Mouse (Mus musculus) right cerebral cortex, postnatal 14 days (tissue): ENCODE results near the gene Glb1l2.
A peak's percentile ranks its signal among the peaks of the same experiment; 100 is the strongest.

Experiments
- DNase-seq: peaks from one replicate; pipeline ENCODE4 v3.0.0; 2022

Gene Glb1l2

DNA sequence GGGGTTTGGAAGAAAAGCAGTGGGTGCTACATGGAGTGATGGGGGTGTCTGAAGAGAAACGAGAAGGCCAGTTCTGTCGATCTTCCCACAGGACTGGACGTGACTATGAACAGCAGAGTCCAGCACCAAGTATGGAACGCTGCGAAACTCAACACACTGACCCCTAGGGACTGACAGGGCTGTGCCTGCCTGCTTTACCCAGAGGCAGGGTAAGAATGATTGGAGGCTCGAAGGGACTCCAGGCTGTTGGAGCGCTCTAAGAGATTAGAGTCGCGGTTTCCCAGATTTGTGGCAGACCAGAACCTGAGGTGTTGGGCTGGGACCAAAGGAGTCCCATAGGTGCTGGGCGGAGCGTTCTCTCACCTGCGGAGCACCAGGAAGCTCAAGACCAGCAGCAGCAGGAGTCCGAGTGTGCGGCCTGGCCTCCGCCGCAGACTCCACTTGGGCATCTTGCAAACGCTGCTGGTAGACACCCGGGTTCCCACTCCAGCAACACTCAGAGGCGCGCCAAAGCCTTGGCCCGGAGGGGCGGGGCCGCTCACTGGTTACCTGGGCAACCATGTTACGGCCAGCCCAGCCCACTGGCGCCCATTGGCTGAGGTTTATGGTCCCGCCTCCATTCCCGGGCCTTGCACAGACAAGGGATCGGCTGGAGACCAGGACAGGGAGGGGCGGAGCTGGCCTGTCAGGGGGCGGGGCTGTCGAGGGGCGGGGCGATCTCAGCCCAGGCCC lies at the start of gene Glb1l2:
TSS of gene Glb1l2 (minus strand) at position 534 of the 732 bp plus-strand sequence.
- peak; percentile 89 for DNase-seq

DNA sequence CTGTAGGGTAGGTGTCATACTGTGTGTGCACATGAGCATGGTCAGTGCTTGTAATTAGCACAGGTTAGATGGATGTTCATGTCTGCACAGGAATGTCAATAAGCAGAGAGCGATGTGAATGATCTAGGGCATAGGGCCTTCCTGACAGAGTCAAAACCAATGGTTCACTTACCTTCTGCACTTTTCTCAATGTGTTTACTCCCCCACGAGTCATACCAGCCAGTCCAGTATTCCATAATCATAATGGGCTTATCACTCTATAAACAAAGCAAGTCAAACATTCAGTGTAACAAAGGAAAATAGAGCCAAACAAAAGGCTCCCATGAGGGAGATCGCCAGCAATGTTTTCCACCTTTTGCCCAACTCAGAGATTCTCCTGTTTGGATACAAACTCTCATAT lies 24.8 kb upstream of the Glb1l2 start:
- DNase-seq: no peak

DNA sequence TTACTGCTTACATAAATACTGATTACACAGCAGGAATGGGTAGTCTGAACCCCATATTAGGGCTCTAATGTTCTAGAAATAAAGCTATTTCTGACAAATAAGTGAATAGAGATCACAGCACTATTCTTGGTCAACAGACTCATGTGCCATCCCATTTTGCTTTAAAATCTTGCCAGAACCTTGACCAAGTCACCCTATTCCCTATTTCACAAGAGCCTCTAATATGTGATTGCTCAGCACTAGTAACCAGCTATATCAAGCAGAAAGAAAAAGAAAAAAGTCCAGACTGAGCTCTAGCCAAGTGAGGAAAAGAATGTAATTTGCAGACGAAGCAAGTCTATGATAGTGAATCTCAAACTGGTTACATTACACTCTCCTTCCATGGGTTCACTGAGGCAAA lies 13.7 kb upstream of the Glb1l2 start:
- DNase-seq: no peak

DNA sequence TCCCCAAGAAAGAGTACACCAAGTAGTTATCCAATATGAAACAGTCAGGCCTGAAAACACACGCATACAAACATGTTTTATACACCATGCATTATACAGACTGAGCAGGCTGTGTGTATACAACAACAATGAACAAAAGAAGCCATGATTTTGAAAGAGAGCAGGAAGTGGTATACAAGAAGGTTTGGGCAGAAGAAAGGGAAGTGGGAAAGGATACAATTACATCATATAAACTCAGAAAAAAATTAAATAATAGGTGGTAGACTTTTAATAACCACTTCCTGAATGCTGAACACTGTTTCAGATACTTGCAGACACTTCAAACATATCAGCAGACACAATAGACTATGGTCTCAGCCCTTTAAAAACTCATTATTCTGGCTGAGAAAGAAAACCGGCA lies 2.5 kb upstream of the Glb1l2 start:
- no peak for DNase-seq

DNA sequence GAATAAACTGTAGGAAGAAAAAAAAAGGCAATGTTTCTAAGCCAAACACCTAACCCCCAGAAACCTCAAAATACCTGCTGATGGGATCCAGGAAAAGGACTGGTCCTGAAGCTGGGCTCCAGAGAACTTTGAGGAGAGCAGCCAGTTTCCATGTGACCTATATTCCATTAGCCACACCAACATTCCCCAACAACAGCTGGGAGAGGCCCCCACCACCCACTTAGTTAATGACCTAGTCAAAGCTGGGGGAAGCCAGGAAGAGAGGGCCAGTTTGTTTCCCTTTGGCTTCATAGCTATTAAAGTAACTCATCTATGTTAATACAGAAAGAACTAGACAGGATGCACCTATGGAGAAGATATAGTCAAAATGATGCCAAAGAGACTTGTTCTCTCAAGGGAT lies 1.9 kb downstream of the Glb1l2 start:
- DNase-seq: no peak

DNA sequence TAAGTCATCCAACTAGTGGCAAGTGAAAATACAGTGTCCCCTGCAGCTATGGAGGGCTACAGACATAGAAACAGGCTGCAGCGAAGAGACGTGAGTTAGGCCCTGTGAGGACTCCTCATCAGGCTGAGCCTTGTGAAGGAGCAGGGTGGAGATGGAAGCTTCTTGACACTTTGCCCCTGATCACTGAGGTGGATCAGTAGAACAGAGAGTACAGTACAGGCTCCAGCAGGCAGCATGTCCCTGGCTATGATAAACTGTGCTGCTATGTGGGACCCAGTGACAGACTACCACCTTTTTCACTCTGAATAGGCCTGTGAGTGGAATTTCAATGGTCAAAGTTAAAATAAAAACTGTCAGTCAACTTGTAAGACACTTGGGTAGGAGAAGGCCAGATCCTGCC lies 5.9 kb downstream of the Glb1l2 start:
- DNase-seq: no peak

DNA sequence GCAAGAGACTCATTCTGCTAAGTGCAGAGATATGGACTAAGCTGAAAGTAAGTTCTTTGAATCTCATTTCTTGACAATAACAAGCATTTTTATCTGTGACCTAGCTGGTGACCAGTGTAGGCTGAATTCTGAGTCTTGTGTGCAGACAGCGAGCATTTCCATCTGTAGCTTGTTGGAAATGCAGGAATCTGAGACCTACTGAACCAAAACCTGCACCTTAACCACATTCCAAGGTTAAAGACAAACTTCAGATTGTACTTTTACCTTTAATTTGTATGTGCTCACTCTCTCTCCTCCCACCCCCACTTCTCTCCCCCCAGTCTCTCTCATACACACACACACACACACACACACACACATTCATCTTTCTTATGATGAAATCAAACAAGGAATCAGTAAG lies 7.5 kb downstream of the Glb1l2 start:
- no peak for DNase-seq

DNA sequence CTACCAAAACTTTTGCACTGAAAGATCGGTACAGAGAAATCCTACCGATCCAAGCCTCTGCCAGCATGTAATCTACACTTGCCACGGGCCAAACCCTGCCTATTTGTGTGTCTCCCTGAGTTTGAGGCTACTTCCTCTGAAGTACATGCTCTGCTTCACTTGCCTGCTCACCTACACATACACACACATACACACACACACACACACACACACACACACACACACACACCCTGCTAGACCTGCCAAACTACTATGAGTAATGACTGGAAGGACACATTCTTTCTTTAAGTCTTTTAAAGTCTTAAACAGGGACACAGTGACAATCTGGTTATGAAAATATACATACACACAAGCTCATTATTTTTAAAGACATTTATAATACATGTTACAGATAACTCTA lies 8.1 kb downstream of the Glb1l2 start:
- no peak for DNase-seq

DNA sequence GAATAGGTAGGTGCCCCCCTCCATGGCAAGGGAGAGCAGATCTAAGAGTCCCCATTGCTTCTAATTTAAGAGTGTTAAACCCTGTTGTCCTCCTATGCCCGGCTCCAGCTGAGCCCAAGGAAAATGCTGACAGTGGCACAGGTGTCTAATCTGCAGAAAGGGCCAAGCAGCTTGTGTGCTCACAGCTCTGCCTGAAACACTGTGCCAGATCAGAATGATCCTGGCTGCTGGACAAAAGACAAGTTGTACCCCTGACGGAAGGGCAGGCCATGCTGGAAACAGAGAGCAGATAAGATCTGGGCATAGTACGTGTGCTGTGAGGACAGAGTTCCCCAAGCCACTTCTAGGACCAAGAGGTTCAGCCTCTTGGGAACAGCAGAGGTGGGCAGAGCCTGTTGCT lies 13.4 kb downstream of the Glb1l2 start:
- no peak for DNase-seq

DNA sequence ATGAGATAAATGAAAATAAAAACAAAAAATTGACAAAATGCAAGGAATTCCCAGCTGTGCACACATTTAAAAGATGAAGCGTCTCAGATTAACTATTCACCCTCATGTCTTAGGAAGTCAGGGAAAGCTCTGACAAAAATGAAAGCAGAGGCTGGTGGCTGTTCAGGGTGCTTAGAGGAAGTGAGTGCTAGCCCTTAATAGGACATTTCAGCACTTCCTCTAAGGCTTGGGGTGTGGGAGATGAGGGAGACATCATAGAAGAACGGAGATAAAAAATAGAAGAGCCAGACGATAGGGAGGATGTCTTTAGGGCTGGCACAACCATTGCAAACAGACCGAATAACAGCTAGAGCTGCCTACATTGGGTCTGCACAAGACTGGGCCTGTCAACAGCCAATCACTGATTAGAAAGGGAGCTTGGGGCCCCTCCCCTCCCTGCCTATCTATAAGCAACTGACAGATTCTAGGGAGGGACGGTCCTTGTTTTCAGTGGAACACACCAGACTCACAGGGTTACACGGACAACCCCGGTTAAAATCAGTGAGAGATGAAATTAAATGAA lies 22.8 kb downstream of the Glb1l2 start:
- DNase-seq: no peak

DNA sequence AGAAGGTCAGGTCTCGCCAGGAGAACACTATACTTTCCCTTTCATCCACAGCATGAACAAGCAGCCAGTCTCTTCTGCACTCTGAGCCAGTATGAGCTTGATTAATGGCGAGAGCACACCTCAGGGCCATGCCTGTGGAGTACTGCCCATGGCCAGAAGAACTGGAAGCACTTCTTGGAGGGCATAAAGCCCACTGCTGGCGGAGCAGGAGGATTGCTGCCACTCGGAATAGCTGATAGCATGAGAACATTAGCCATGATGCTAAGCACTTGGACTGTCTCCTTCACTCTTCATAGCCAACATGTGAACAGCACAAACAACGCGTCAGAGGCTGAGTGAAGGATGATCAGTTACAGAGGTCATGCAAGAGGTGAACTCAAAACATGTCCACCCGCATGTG lies 27.8 kb downstream of the Glb1l2 start:
- no peak for DNase-seq

DNA sequence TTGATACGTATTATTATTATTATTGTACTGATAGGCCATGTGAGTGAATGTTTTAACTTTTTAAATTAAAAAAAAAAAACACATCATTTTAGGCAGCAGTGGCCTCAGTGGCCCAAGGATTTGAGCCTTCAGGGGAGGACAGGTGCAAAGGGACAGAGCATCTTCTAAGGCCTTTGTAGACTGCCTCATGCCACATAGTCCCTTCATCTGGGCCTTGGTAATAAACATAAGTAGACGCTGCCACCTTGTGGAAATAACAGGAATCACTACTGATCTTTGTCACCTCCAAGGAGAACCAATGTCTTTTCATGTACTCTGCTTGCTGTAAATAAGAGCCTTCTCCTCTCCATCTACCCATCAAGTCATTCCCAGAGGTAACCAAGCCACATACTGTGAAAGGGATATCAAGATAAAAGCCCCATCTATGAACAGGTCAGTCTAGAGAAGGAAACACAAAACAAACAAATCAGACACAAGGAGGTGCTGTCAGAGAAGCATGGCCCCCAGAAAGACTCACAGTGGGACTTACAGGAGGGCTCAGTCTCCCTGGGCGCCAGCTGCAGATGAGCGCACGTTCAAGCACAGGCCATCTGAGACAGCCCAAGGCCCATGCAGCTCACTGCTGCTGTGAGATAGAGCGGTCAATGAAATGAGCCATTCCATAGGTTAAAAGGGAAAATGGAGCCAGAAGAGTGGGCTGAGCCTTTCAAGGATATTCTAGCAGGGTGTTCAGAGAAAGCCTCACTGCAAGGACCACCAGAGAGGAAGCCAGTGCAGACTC lies 30.0 kb downstream of the Glb1l2 start:
- DNase-seq: no peak

DNA sequence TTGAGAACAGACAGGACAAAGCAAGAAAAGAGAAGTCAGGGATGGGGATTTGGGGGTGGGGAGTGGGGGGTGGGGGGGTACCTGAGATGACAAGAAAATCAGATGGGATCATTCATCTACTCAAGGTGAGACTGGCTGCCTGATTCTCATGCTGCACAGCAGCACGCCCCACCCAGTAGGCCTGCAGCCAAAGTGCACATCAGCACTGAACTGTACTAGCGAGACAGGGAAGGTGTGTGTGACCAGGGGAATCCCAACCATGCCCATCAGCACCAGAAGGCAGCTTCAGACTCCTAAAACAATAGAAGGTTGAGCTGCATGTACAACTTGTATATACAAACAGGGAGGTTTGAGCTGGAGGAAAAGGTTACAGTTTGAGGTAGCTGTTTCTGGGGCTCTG lies 30.6 kb downstream of the Glb1l2 start:
- no peak for DNase-seq

DNA sequence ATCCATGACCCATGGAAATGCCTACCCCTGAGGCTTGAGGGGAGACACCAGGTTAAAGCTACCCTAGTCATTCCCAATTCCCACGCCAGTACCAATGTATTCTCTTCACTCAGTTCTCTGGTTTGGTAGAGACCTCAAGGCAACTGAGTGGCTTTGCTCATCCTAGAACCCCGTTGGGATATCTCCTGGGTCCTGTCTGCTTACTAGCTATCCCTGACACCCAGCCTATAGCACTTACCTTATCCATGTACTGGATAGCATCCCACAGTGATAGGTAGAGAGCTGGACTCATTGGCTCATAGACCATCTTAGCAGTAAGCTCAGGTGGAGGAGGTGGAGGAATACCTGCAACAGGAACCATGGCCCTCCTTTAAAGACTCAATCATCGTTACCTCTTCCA lies 38.1 kb downstream of the Glb1l2 start:
- no peak for DNase-seq

DNA sequence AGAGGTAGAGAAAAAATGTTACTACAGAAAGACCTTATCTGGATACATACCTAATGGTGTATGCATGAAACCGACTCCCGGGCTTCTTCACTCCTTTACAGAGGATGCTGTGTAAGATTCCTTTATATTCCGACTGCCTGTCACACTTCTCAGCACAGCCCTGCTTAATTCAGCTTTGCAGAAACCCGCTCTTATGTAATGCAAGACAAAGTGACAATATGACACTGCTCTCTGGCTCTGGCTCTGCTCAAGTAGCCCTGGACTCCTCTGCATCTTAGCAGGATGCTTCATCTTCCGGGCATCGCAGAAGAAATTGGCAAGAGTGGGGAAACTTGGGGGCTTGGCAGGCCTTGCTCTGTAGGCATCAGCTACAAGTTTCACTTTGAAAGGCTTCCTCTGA lies 43.8 kb downstream of the Glb1l2 start:
- no peak for DNase-seq

DNA sequence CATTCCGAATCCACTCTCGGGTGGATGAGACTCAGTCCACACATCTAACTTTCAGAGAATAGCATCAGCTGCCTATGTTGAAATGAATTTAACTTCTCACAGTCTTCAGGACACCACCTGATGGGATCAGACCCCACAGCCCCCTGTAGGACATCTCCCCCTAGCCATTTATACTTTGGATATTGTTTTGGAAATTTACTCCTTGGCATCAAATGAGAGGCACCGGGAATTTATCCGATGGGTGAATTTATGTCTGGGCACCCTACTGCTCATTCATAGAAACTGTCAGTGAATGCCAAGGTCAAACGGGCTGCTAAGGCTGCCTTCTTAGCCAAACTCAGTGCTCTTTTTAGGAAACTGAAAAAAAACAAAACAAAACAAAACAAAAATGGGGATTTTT lies 45.7 kb downstream of the Glb1l2 start:
- DNase-seq: no peak

DNA sequence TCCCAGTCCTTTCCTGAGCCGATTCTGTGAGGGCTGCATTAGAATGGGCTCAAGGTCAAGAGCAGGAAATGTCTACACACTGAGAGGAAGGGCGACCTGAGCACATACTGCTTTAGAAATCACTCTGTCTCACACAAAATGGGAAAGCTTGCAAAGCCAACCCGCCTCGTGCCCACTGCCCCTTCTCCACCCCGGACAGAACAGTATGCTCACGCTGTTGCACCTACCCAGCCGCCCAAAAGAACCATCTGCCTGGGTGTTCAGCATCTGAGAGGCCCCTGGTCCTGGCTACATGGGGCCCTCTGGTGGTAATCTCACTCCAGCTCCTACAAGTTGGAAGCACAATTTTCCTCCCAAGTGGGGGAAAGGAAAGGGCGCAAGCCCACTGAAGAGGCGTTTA lies 46.2 kb downstream of the Glb1l2 start:
- peak; percentile 69 for DNase-seq

DNA sequence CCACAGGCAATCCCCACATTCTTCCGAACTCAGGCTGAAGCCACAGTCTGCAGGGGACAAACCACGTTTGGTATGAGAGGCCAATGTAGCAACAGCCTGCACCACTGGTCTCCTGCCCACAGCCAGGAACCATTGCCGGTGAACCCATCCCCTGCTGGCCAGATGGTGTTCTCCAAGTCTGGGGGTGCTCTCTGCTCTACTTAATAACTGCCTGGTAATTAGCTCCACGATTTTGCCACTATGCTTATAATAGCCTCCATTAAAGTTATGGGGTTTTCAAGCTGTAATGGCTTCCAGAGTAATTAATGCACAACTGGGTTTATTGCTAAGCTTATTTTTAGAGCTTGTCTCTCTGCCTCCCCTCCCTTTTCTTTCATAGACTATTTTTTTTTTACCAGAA lies 57.4 kb downstream of the Glb1l2 start:
- no peak for DNase-seq

DNA sequence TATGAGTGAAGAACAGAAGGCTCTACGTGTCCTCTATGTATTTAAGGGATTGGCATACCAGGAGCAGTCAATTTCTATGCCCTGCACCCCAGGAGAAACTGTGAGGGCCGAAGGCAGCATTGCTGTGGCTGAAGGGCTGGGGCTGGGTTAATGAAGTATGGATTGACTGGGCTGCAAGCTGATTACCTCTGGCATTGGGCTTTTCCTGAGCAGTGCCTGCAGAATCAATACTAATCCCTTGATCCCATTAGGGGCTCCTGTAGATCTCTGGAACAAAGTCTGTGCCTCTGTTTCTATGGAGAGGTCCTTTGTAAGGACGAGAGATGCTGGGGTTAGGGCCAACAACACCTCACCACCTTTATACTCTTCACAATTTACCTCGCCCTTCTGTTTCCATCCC lies 59.1 kb downstream of the Glb1l2 start:
- DNase-seq: no peak

DNA sequence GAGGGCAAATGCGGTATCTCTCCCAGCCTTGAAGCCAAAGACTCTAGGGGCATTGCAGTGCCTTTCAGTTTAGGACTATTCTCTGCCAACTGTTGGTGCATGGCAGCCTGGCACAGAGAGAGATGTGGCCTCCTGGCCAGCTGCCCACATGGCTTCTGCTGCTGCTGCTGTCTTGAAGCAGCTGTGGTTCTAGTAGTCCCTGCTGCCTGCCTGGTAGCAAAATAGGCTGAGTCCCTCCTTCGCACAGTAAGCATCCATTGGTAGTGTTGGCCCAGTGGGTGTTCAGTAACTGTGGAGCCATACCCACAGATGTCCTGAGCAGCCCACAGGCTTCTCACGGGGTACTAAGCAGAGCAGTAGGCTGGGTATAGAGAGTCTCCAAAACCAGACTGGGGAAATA lies 63.5 kb downstream of the Glb1l2 start:
- DNase-seq: peak; percentile 54

DNA sequence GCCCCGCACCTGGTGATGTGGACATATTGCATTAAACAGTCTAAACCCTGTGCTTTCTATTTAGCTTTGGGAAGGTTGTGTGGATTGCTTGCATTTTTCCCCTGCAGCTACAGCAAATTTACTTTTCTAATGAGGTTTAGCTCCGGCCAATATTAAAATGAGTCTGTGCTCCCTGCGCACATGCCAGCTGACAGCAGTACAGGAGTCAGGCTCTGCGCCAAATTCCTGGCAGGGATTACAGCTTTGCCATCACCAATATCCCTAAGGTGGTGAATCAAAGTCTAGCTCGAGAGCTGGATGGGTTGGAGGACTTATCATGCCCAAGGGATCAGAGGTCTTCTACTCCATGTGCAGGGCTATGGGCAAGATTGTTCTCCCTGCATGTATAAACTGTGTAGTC lies 69.2 kb downstream of the Glb1l2 start:
- DNase-seq: no peak

DNA sequence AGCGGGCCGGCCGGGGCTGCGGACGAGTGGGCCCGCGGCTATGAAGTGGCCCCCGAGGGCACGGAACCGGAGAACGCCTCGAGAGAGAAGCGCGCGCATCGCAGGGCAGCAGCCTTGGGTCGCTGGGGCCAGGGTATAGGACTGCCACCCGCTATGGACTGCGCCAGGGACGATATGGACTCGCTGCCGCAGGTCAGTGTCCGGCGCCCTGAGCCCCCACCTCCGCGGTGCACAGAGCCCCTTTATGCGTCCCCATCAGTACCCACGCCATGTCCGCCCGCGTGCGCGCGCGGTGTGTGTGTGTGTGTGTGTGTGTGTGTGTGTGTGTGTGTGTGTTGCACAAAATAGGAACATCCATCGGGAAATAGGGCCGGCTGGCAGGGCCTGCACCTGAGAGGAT lies 72.3 kb downstream of the Glb1l2 start:
- peak; percentile 46 for DNase-seq

DNA sequence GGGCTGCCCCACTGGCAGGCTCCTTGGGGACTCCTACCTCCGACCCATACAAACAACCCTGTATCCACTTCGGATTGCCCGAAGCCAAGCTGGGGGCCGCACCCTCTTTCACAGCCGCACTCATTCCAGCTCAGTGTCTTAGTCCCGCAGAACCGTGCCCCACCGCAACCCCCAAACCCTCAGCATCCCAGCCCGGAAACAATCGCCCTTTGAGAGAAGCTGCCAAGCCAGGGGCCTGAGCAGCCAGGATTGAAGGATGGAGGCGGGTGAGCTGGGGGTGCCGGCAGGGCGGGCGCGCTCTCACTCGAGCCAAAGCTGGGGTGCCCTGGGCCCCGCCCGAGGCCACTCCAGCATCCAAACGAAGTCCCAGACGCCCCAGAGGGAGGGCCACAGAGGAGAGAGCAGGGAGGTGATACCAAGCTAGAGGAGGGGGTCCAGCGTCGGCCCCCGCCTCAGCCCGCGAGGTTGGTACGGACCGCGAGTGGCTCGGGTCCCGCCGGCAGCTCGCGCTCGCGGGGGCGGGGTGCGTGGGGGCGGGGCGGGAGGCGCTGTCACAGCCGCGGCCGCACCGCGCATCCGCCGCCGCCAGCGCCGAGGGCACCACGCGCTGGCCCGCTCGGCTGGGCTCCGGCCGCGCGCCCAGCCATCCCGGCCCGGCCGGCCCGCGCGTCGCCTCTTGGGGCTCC lies 72.9 kb downstream of the Glb1l2 start, which contains the start of gene B3gat1:
TSS of gene B3gat1 (plus strand) at position 523 of the 686 bp plus-strand sequence.
- peak; percentile 65 for DNase-seq

DNA sequence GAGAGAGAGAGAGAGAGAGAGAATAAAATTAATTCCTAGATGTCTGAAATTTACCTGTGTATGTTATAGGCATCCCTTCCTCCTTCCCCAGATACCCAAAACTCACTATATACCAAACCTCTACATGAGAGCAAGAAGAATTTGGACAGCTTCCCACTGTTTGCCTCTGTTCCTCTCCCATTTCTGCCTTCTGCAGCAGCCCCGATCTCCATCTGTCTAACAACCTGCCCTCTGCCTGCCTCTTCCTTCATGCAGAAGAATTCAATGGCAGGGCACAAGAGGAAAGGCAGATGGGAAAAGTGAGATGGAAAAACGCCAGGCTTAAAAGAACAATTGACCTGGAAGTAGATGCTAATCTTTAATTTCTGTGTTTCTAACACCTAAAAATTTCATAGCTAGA lies 77.7 kb downstream of the Glb1l2 start:
- no peak for DNase-seq
